Mouse (Mus musculus) monocyte, adult 5-6 weeks (primary cell): ENCODE measurements at regions not wholly inside any gene's neighbourhood (a gene's known extent, or its start where the extent isn't known, plus 50 kb on each side); places are given as distances from the start of the nearest gene placed in this dataset.

Experiments used
- ATAC-seq: fragments of 153-309, 156-312 bp; replicated peaks from 2 replicates; pipeline ENCODE4 v1.8.0; 2017; ENCODE audit warnings: mild to moderate bottlenecking; ENCODE audit not compliant: low TSS enrichment, insufficient number of reproducible peaks, severe bottlenecking, poor library complexity, low FRiP score

GRCm38 (mm10) chr4:34214346-34214745, 164.4 kb upstream of the Spaca1 start:
- no peak for ATAC-seq

DNA sequence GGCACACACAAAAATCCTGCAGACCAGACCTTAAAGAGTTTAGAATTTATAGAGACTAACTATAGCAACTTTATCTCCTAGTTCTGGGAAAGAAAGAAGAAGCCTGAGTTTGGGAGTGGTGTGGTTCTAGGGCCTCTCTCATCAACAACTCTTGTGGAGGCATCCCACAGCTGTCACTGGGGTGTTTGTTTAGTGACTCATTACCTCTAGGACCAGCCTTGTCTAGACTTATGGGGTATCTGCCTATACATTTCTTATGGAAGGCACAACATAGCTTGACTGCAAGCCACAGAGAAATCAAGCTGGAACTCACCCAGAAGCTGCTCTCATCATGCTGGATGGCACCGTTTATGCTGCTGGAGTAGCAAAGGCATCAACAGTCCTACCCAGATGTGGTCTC, 171.9 kb upstream of the Spaca1 start:
- no peak for ATAC-seq

GRCm38 (mm10) chr4:34226089-34226840, 176.3 kb upstream of the Spaca1 start:
- ATAC-seq: no peak

DNA sequence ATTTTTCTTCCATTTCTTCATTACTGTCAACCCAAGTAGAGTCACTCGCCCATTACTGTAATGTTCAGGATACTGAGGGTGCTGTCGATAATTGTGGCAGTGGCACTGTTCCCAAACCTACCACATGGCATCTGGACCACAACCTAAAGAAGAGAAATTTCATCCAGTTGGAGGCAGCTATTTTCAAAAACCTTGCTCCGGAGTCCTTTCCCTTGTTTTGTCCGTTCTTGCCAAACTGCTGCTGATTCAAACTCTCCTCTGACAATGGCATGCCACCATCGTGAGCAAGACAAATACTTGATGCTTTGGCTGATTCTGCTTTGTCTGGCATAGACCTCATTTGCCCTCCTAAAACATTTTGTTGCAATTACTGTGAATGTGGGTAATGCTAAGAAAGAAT, 176.9 kb upstream of the Spaca1 start:
- no peak for ATAC-seq

DNA sequence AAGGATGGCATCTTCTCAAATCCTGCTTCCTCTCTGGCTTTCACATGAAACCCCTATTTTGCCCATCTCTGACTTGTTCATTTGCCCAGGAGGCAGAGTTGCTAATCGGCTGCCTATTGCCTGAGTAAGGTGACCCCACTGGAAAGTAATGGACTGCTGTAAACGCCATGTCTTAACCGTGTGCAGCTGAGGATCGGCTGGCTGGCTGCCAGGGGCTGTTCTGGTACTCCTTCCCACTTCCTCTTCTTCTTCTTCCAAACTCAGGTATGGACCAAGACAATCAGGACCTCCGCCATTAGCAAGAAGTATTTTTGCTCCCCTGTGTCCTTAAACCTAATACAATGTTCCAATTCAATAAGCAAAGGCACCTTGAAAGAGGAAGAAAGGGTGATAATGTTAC, 177.6 kb upstream of the Spaca1 start:
- ATAC-seq: no peak

DNA sequence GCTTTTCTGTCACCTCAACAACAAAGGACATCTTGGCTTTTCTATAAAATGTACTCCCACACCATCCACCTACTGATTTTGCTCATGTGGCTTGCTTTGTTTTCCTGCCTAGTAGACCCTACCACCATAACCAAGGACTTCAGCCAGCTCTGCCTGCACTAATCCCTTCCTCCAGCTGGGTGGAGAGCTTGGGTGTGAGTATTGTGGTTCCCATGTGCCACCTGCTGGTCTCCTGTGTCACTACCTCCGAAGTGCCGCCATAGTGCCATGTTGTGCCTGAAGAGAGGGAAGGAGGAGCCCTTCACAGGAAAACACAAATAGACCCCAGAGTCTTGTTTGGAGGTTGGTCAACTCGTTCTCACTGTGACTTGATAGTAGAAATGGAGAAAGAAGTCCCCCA, 181.3 kb upstream of the Spaca1 start:
- no peak for ATAC-seq

- ATAC-seq: no peak
Observed at GRCm38 (mm10) chr4:34234204-34234603, 184.2 kb upstream of the Spaca1 start.

- ATAC-seq: no peak
Observed at GRCm38 (mm10) chr4:34234645-34235044, 184.7 kb upstream of the Spaca1 start.

DNA sequence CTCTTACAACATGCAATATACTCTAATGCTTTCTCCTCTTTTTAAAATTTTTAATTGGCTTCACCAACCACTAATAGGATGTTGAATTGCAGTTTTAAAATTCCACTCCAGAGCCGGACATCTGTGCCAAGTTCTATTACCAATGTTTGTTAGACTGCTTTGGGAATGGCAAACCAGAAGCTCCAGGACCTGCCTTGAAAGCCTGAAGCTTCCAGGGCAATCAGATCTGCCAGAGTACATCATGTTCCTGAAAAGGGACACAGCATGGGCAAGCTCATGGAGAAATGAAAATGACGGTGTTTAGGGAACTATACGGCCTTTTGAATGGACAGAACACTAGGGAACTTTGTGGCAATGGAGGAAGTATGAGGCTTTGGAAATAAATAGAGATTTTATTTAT, 187.8 kb upstream of the Spaca1 start:
- ATAC-seq: no peak

DNA sequence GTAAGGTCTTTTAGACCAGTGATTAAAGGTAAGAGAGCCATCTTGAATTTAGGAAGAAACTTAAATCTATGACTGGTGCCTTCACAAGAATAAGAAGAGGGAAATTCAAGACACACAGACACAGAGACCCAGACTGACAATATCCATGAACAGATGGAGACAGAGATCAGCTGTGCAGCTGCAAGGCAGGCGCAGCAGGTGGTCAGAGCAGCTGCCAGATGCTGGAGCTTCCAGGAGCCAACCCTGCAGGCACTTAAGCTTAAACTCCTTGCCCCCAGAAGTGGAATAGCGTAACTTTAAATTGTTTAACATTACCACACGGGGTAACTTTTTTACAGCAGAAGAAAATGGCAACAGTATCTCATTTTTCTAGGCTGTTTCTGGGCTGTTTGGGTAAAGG, 189.6 kb upstream of the Spaca1 start:
- no peak for ATAC-seq

- no peak for ATAC-seq
Observed at GRCm38 (mm10) chr4:34241060-34241571, 191.1 kb upstream of the Spaca1 start.

DNA sequence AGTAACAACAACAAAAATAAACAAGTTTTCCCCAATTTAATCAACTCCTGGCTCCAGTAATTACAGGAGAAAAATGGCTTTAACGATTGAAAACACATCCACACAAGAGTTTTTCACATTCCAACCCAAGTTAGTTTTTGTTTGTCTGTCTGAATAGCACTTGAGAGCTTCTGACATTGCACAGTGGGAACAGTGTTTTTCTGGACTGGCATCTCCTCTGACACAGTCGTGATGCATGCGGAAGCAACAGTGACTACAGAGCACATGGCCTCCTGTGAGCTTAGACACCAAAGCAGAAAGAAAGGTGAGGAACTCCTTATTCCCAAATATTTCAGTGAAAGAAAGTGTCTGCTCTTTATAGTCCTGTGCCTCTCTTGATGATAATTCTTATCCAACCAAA, 191.7 kb upstream of the Spaca1 start:
- no peak for ATAC-seq

DNA sequence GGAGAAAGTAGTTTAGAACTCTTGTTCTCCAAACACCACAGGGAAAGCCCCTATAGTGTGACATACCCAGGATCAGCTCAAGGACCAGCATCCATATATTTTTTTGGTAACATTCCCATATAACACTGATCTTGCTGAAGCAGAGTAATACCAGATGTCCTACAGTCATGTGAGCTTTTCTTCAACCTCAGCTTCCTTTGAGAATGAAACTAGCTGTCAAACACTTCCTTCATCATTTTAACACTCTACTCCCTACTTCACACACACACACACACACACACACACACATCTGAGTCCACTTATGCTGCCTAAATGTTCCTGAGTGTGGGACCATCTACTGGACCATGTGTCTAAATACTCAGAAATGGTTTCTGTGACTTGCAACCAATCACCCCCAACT, 209.5 kb upstream of the Spaca1 start:
- ATAC-seq: no peak

DNA sequence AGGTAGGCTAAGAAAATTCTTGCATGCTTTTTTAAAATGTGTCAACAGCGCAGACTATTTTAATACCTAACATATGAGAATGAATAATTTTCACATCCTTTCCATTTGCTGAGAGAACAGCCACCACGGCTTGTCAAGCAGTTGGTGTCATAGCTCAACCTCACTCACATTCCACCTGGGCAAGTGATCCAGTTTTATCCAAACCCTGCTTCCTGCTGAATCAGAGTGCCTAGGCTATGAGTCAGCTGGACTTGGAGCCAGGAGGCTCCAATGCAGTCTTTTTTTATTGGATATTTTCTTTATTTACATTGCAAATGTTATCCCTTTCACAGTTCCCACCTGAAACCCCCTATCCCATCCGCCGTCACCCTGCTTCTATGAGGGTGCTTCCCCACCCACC, 210.5 kb upstream of the Spaca1 start:
- no peak for ATAC-seq

- ATAC-seq: no peak
Observed at GRCm38 (mm10) chr4:34261809-34262208, 211.8 kb upstream of the Spaca1 start.

DNA sequence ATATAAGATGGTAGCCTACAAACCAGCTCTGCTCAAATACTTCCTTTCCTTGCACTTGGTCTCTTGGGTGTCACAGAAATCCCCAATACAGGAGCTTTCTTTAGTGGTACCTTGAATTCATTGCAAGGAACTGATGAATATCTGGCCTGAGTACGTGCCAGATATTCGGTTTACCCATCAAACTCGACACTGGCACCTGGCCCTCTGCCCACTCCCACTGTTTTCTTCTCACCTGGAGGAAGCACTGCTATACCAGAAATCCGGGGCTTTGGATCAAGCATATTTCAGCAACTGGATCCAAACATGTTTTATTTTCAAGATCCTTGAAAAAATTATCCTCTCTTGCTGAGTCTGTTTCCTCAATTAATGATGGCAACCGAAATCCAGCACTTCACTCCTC, 214.4 kb upstream of the Spaca1 start:
- no peak for ATAC-seq

GRCm38 (mm10) chr4:34274316-34274715, 224.3 kb upstream of the Spaca1 start:
- no peak for ATAC-seq

DNA sequence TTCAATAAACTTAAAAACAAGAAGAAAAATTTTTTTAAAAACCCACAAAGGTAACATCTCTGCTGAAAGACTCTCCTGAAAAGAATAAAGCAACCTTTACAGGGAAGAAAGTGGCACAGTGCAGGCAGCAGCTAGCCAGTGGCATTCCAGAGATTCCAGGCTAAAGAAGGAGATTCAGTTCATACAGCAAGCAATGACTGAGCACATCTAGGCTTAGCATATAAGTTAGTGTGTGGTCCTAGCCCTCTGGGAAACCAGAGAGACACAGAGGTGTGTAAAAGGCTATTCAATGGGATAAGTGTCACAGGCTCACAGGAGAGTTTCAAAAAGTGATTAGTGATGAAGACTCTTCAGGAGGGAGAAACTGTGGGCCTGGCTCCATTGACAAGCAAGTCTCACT, 225.4 kb upstream of the Spaca1 start:
- no peak for ATAC-seq

DNA sequence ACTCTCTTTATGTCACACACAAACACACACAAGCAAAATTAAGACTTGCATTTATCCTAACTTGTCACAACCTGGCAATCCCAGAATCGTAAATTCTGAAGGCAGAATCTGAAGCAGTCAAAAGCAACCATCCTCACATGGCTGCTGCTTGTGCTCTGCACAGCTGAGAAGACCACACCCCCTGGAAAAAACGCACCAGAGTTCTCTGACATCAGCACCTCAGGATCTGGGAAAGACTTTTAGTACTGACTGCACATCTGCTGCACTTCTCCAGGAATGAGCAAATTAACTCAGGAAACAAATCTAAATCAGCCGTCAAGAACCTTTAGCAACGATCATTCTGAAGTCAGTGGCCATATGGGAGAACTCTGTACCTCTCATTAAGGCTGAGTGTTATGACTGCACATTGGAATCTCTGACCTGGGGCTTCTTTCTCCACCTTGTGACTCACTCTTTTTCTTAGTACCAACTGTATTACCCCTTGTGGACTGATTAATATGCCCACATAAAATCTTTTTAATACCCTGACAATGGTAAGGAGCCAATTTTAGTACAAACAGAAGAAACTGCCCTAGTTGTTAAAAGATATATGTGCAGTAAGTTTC, 248.1 kb upstream of the Akirin2 start:
- ATAC-seq: no peak

GRCm38 (mm10) chr4:34308921-34309563, 241.7 kb upstream of the Akirin2 start:
- ATAC-seq: no peak
